Mouse (Mus musculus) kidney, adult 2 months (tissue): ENCODE results near the gene 1700001C02Rik.

ENCODE experiments used
- CTCF ChIP-seq: fragments of 200-500 bp; conservative IDR thresholded peaks from 2 replicates; pipeline ENCODE4 v1.5.1; 2011; ENCODE audit warnings: low read depth, mild to moderate bottlenecking, control low read depth, low read length, moderate library complexity, mixed read lengths; ENCODE audit not compliant: insufficient read depth, insufficient read length
- POLR2A ChIP-seq: fragments of 200-500 bp; IDR thresholded peaks from one replicate; pipeline ENCODE4 v1.6.1; 2011; ENCODE audit warnings: low read depth, low read length, control low read depth

DNA sequence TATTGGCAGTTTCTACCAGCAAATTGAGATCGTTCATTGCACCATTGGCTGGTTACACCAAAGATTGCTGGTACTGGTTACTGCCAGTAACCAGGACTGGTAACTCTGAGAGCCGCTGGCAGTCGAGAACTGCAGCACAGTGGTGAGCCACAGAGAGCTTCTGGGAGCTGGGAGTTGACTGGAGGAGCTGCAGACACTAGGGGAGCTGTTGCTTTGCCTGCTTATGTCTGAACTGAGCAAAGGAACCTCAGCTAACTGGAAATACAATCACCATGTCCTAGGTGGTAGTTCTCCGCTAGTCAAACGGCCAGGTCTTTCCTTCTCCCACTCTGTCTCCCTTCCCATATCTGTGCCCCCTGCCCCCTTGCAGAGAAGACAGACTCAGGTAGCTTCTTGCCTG, 23.7 kb upstream of the 1700001C02Rik start:
- TF ChIP-seq POLR2A (no peak), CTCF (no peak; the same call in 1 of the 2 replicates)
